Mouse (Mus musculus): ENCODE data around the gene Btnl10.

GRCm38 (mm10) chr11:58904838-58905237 is 12.9 kb upstream of the Btnl10 start:
- TF ChIP-seq CTCF (IDR thresholded peaks at IDR 0.05; ENCODE audit: extremely low read depth, insufficient read length, insufficient replicate concordance, low read depth, low read length) (no peak), POLR2A (IDR thresholded peaks at IDR 0.05; ENCODE audit: low read depth, low read length) (no peak)
